ENCODE assay signal across 28 mouse cellular contexts in genomic region chr17:68875917-68876495, GRCm38 (mm10). TPM values are rescaled to one million over a fixed set of nuclear protein-coding genes. Genes with fewer than 3 reads are reported as not detected.
DNase-seq lines count a peak whose midpoint lies in the region; ATAC-seq and TF ChIP-seq lines count a peak whose summit lies in the region.
"Had no signal": no experiment of that assay in that cellular context is flagged by ENCODE, and none has a peak within 500 bp of the region (broad histone marks: within the 10 kb centered on the region; RNA-seq: fewer than 3 reads in every experiment).

No protein-coding gene starts in this region.

- H3K4me1 ChIP-seq in forebrain, embryonic 14.5 days (ENCODE audit: control insufficient read depth, insufficient read depth, low read length) = no peaks in the 10 kb centered on the region
- H3K4me1 ChIP-seq in forebrain, embryonic 10.5 days = peaks cover 4% of the 10 kb centered on the region; the same call in 1 of the 2 replicates
- H3K4me1 ChIP-seq: embryonic facial prominence, embryonic 13.5 days; kidney, embryonic 15.5 days; limb, embryonic 12.5 days; liver, embryonic 15.5 days; midbrain, embryonic 12.5 days had no signal

- no peaks in the 10 kb centered on the region for H3K9me3 ChIP-seq in forebrain, embryonic 14.5 days (replicated peaks; ENCODE audit: control insufficient read depth, low read length)
- H3K9me3 ChIP-seq in forebrain, embryonic 10.5 days = no peaks in the 10 kb centered on the region
- H3K9me3 ChIP-seq: embryonic facial prominence, embryonic 13.5 days; kidney, embryonic 15.5 days; limb, embryonic 12.5 days; liver, embryonic 15.5 days; midbrain, embryonic 12.5 days had no signal

- TF ChIP-seq CTCF in left cerebral cortex, adult 2 months (IDR thresholded peaks at IDR 0.05) = no peak

- peak; percentile 14 to 23 for DNase-seq in cerebellum, adult 18-20 months
- DNase-seq in cerebellum, adult 8-10 months = no peak
- DNase-seq in forebrain, embryonic 14.5 days (ENCODE audit: low spot score) = peak; percentile 58
- no peak for DNase-seq in forebrain, embryonic 10.5 days (ENCODE audit: extremely low spot score, low spot score)
- peak; percentile 26 for DNase-seq in left cerebral cortex, postnatal 4 days
- no peak for DNase-seq in left cerebral cortex, adult 2 months (ENCODE audit: extremely low spot score in 1 of 2, low spot score in 2 of 2)
- DNase-seq: adrenal gland, adult 8-10 months; embryo, embryonic 11 days; gastrocnemius, postnatal 14 days; kidney, adult 18-20 months; kidney, postnatal 25 days; thymus, adult 2 months; thymus, postnatal 36 days had no signal

- intact Hi-C loops in left cerebral cortex, postnatal 4 days (cut with DNase I) = loop anchor here (10.0 kb wide), 1 partner anchor 1011 kb away; no protein-coding TSS in a partner anchor
- intact Hi-C loops in left cerebral cortex, adult 2 months (cut with DNase I) = no loop called here

- H3K9ac ChIP-seq in forebrain, embryonic 14.5 days (ENCODE audit: low read length) = no peak overlapping the region
- H3K9ac ChIP-seq: embryonic facial prominence, embryonic 13.5 days; kidney, embryonic 15.5 days; limb, embryonic 12.5 days; liver, embryonic 15.5 days; lung, embryonic 14.5 days; midbrain, embryonic 12.5 days had no signal

- no peaks in the 10 kb centered on the region for H3K36me3 ChIP-seq in forebrain, embryonic 14.5 days (ENCODE audit: control insufficient read depth, insufficient read depth, low read length)
- no peaks in the 10 kb centered on the region for H3K36me3 ChIP-seq in forebrain, embryonic 10.5 days (replicated peaks)
- H3K36me3 ChIP-seq: embryonic facial prominence, embryonic 13.5 days; G1E; kidney, embryonic 15.5 days; limb, embryonic 12.5 days; liver, embryonic 15.5 days; midbrain, embryonic 12.5 days had no signal

- ATAC-seq in forebrain, embryonic 14.5 days = peak; percentile 61; the same call in 1 of the 2 replicates
- no peak for ATAC-seq in megakaryocyte, adult 5-6 weeks (ENCODE audit: poor library complexity, severe bottlenecking)
- ATAC-seq: hindbrain, embryonic 16.5 days had no signal

- H3K4me2 ChIP-seq in forebrain, embryonic 14.5 days (ENCODE audit: low read length) = no peak overlapping the region
- H3K4me2 ChIP-seq: embryonic facial prominence, embryonic 13.5 days; kidney, embryonic 15.5 days; limb, embryonic 12.5 days; liver, embryonic 15.5 days; lung, embryonic 14.5 days; midbrain, embryonic 12.5 days had no signal

- WGBS in forebrain, embryonic 14.5 days = 64% methylated on average over 10 of the region's 10 CpGs
- 93% methylated on average over 10 of the region's 10 CpGs for WGBS in forebrain, embryonic 10.5 days

- H3K27me3 ChIP-seq in forebrain, embryonic 14.5 days (replicated peaks; ENCODE audit: control insufficient read depth, insufficient read depth, low read length) = no peaks in the 10 kb centered on the region
- H3K27me3 ChIP-seq in forebrain, embryonic 10.5 days (ENCODE audit: poor library complexity, severe bottlenecking) = no peaks in the 10 kb centered on the region
- H3K27me3 ChIP-seq: limb, embryonic 12.5 days; liver, embryonic 15.5 days; midbrain, embryonic 12.5 days had no signal

- H3K27ac ChIP-seq in forebrain, embryonic 14.5 days (ENCODE audit: low read depth, low read length) = no peak overlapping the region
- no peak overlapping the region for H3K27ac ChIP-seq in forebrain, embryonic 10.5 days
- no peak overlapping the region for H3K27ac ChIP-seq in left cerebral cortex, adult 2 months
- H3K27ac ChIP-seq: embryonic facial prominence, embryonic 13.5 days; kidney, embryonic 15.5 days; limb, embryonic 12.5 days; liver, embryonic 15.5 days; midbrain, embryonic 12.5 days had no signal

- H3K4me3 ChIP-seq in forebrain, embryonic 14.5 days (ENCODE audit: low read depth, low read length) = no peak overlapping the region
- H3K4me3 ChIP-seq in forebrain, embryonic 10.5 days = no peak overlapping the region
- H3K4me3 ChIP-seq in left cerebral cortex, adult 2 months = no peak overlapping the region
- H3K4me3 ChIP-seq: embryonic facial prominence, embryonic 13.5 days; erythroblast, embryonic 14.5 days; kidney, embryonic 15.5 days; limb, embryonic 12.5 days; liver, embryonic 15.5 days; midbrain, embryonic 12.5 days had no signal

RNA-seq across cellular contexts. Expression of gene Tmem200c, which starts 49.6 kb away (rescaled TPM):
- 1.0 and 2.0 TPM in 2 replicates for polyA plus RNA-seq in forebrain, embryonic 14.5 days (2014; fragmentation: Nextera tagmentation; extraction: Ambion mirVana)
- polyA plus RNA-seq in forebrain, embryonic 10.5 days (2016; fragmentation: Nextera tagmentation; extraction: Ambion mirVana) = 1.6 and 1.8 TPM in 2 replicates
- 10 to 100 TPM; 16.6 to 20.1 TPM for total RNA-seq in left cerebral cortex, postnatal 4 days (2021)
- total RNA-seq in left cerebral cortex, adult 2 months (2021) = 10 to 100 TPM; 20.3 to 21.1 TPM
- total RNA-seq in megakaryocyte, adult 5-6 weeks (2015) = not detected in 2 replicates
- not detected in 2 replicates for total RNA-seq in megakaryocyte, adult 5-6 weeks (2017)
- total RNA-seq: granulocyte monocyte progenitor cell, adult 5-6 weeks; heart, postnatal 25 days; liver, adult 2 months; megakaryocyte progenitor cell, adult 5-6 weeks; monocyte, adult 5-6 weeks had no signal
- polyA plus RNA-seq: erythroblast, embryonic 14.5 days; G1E; liver, adult 2 months; liver, embryonic 15.5 days had no signal

Comparison
In these comparisons a context has a peak if more than half of its experiments do, and no peak if none do; other contexts are left out.
1. DNase-seq: peak in cerebellum, adult 18-20 months (2 of 2), forebrain, embryonic 14.5 days (single experiment) and left cerebral cortex, postnatal 4 days (single experiment); none in cerebellum, adult 8-10 months (single experiment), forebrain, embryonic 10.5 days (single experiment) and left cerebral cortex, adult 2 months (0 of 2).
2. RNA of gene Tmem200c, which starts 49.6 kb away (total RNA-seq): 20.3 to 21.1 TPM in left cerebral cortex, adult 2 months and 16.6 to 20.1 TPM in left cerebral cortex, postnatal 4 days; not detected in megakaryocyte, adult 5-6 weeks; every median in the first group is over 10 times any median in the second.